Mouse (Mus musculus) lung, embryonic 14.5 days (tissue): ENCODE measurements around the gene Adamts9. TPM values are rescaled to one million over a fixed set of nuclear protein-coding genes. Genes with fewer than 3 reads are reported as not detected.

Experiments used
- ATAC-seq: fragments of 200-750 bp; cut with Nextera tagmentation; 2 replicates; pipeline ENCODE4 v1.8.0; 2017; ENCODE audit warnings: mild to moderate bottlenecking, moderate TSS enrichment, moderate library complexity; ENCODE audit not compliant: insufficient read depth
- DNase-seq: peaks from one replicate; pipeline ENCODE4 v3.0.0-alpha.2; 2015
- H3K27ac ChIP-seq: fragments of 300-500 bp; sonication (generic); 2 replicates; pipeline ENCODE4 v1.5.1; 2014; ENCODE audit warnings: low read depth, mild to moderate bottlenecking, moderate library complexity
- H3K27me3 ChIP-seq: fragments of 300-500 bp; sonication (generic); 2 replicates; pipeline ENCODE4 v1.6.1; 2014; ENCODE audit warnings: low read length, control low read depth; ENCODE audit not compliant: insufficient read depth
- H3K36me3 ChIP-seq: fragments of 300-500 bp; sonication (generic); 2 replicates; pipeline ENCODE4 v1.6.1; 2014; ENCODE audit warnings: control low read depth; ENCODE audit not compliant: insufficient read depth
- H3K4me1 ChIP-seq: fragments of 300-500 bp; sonication (generic); 2 replicates; pipeline ENCODE4 v1.6.1; 2014; ENCODE audit warnings: antibody characterized with exemption, control low read depth; ENCODE audit not compliant: insufficient read depth
- H3K4me2 ChIP-seq: fragments of 300-500 bp; sonication (generic); 2 replicates; pipeline ENCODE4 v1.6.1; 2014; ENCODE audit warnings: mild to moderate bottlenecking
- H3K4me3 ChIP-seq: fragments of 300-500 bp; sonication (generic); 2 replicates; pipeline ENCODE4 v1.5.1; 2014; ENCODE audit warnings: low read depth, low read length
- H3K9ac ChIP-seq: fragments of 300-500 bp; sonication (generic); 2 replicates; pipeline ENCODE4 v1.6.1; 2014
- H3K9me3 ChIP-seq: fragments of 300-500 bp; sonication (generic); 2 replicates; pipeline ENCODE4 v1.6.1; 2016; ENCODE audit warnings: low read depth, low read length, control low read depth
- CTCF ChIP-seq: IDR thresholded peaks from 2 replicates; pipeline ENCODE4 v1.5.1; 2016; ENCODE audit warnings: antibody characterized with exemption, low read depth
- WGBS: fragments of 180-500 bp; shearing (Covaris S2); extraction: QIAGEN DNeasy Blood & Tissue Kit; methylation state at CpG from one replicate; pipeline ENCODE4 v1.1.7; 2014; 5-methylcytosine and 5-hydroxymethylcytosine counted together
- polyA plus RNA-seq: library from polyadenylated mRNA; unstranded; fragments of >200 nt; fragmentation: Nextera tagmentation; extraction: Ambion mirVana; gene quantifications from 2 replicates; pipeline ENCODE4 v1.2.1, GENCODE M21; 2014

The Adamts9 gene
- polyA plus RNA-seq, 1 experiment from 2014 or later: 12.1 TPM

GRCm38 (mm10) chr6:92904491-92904890 is 38.8 kb downstream of the Adamts9 start:
- ATAC-seq: no peak
- TF ChIP-seq CTCF: no peak

GRCm38 (mm10) chr6:92904037-92904436 is 39.3 kb downstream of the Adamts9 start:
- DNase-seq: no peak
- 74% methylated on average over 1 of the region's 1 CpGs for WGBS

More at GRCm38 (mm10) chr6:92904491-92904890, 38.8 kb downstream of the Adamts9 start:
- Histone ChIP-seq H3K36me3 (peaks cover 71% of the 10 kb centered on the region), H3K4me2 (no peak overlapping the region), H3K27ac (no peak overlapping the region; the same call in 1 of the 2 replicates), H3K9ac (no peak overlapping the region), H3K27me3 (no peaks in the 10 kb centered on the region), H3K4me1 (no peaks in the 10 kb centered on the region), H3K9me3 (no peaks in the 10 kb centered on the region), H3K4me3 (no peak overlapping the region)
- DNase-seq: peak; percentile 21
- 16% methylated on average over 2 of the region's 2 CpGs for WGBS

GRCm38 (mm10) chr6:92891535-92891934 is 51.8 kb downstream of the Adamts9 start:
- 39% methylated on average over 1 of the region's 1 CpGs for WGBS
- Histone ChIP-seq H3K9ac (no peak overlapping the region), H3K4me2 (no peak overlapping the region), H3K36me3 (peaks cover 66% of the 10 kb centered on the region), H3K4me3 (no peak overlapping the region), H3K27ac (no peak overlapping the region), H3K4me1 (no peaks in the 10 kb centered on the region), H3K27me3 (no peaks in the 10 kb centered on the region), H3K9me3 (no peaks in the 10 kb centered on the region)
- DNase-seq: no peak
- TF ChIP-seq CTCF: no peak
- no peak for ATAC-seq

More at GRCm38 (mm10) chr6:92904037-92904436, 39.3 kb downstream of the Adamts9 start:
- H3K27me3 ChIP-seq: no peaks in the 10 kb centered on the region
- no peak overlapping the region; the same call in 1 of the 2 replicates for H3K27ac ChIP-seq
- H3K9me3 ChIP-seq: no peaks in the 10 kb centered on the region
- no peak overlapping the region for H3K4me2 ChIP-seq
- no peak for ATAC-seq
- no peak overlapping the region for H3K9ac ChIP-seq
- H3K36me3 ChIP-seq: peaks cover 71% of the 10 kb centered on the region
- no peaks in the 10 kb centered on the region for H3K4me1 ChIP-seq
- TF ChIP-seq CTCF: no peak
- no peak overlapping the region for H3K4me3 ChIP-seq

GRCm38 (mm10) chr6:92883131-92883900 is 60.0 kb downstream of the Adamts9 start:
- WGBS: 66% methylated on average over 9 of the region's 9 CpGs
- no peak overlapping the region for H3K27ac ChIP-seq
- H3K9ac ChIP-seq: no peak overlapping the region
- no peak for TF ChIP-seq CTCF
- no peak overlapping the region for H3K4me2 ChIP-seq
- ATAC-seq (no peak), DNase-seq (no peak)
- no peaks in the 10 kb centered on the region for H3K27me3 ChIP-seq
- H3K4me3 ChIP-seq: no peak overlapping the region
- H3K9me3 ChIP-seq: no peaks in the 10 kb centered on the region
- no peaks in the 10 kb centered on the region for H3K4me1 ChIP-seq
- H3K36me3 ChIP-seq: peaks cover 86% of the 10 kb centered on the region

GRCm38 (mm10) chr6:92882446-92882845 is 60.8 kb downstream of the Adamts9 start:
- 71% methylated on average over 5 of the region's 5 CpGs for whole genome bisulfite sequencing
- no peak for TF ChIP-seq CTCF
- no peak overlapping the region for H3K27ac ChIP-seq

GRCm38 (mm10) chr6:92879700-92880265 is 63.5 kb downstream of the Adamts9 start:
- DNase-seq (no peak), ATAC-seq (no peak)
- no peak overlapping the region for H3K27ac ChIP-seq
- 70% methylated on average over 14 of the region's 14 CpGs for WGBS
- no peak overlapping the region for H3K4me3 ChIP-seq
- H3K9me3 ChIP-seq: no peaks in the 10 kb centered on the region
- no peaks in the 10 kb centered on the region for H3K27me3 ChIP-seq
- no peak for TF ChIP-seq CTCF
- H3K36me3 ChIP-seq: peaks cover 69% of the 10 kb centered on the region
- H3K4me1 ChIP-seq: 0 out of 2 replicates have a peak, but pooled peaks cover 3% of the 10 kb centered on the region
- no peak overlapping the region for H3K9ac ChIP-seq
- H3K4me2 ChIP-seq: no peak overlapping the region

More at GRCm38 (mm10) chr6:92882446-92882845, 60.8 kb downstream of the Adamts9 start:
- ATAC-seq (no peak), DNase-seq (no peak)
- H3K9me3 ChIP-seq: no peaks in the 10 kb centered on the region
- H3K9ac ChIP-seq: no peak overlapping the region
- no peak overlapping the region for H3K4me2 ChIP-seq
- H3K36me3 ChIP-seq: peaks cover 84% of the 10 kb centered on the region
- no peak overlapping the region for H3K4me3 ChIP-seq
- H3K4me1 ChIP-seq: no peaks in the 10 kb centered on the region
- no peaks in the 10 kb centered on the region for H3K27me3 ChIP-seq

- Histone ChIP-seq H3K9ac (no peak overlapping the region), H3K27me3 (no peaks in the 10 kb centered on the region), H3K4me2 (no peak overlapping the region), H3K4me1 (0 out of 2 replicates have a peak, but pooled peaks cover 3% of the 10 kb centered on the region), H3K36me3 (peaks cover 65% of the 10 kb centered on the region), H3K27ac (no peak overlapping the region), H3K9me3 (no peaks in the 10 kb centered on the region), H3K4me3 (no peak overlapping the region)
- no peak for DNase-seq
- 81% methylated on average over 5 of the region's 5 CpGs for WGBS
- no peak for ATAC-seq
- no peak for TF ChIP-seq CTCF
Measured at GRCm38 (mm10) chr6:92878771-92879170, 64.5 kb downstream of the Adamts9 start.
